Mouse (Mus musculus) adrenal gland, postnatal 36 days (tissue): ENCODE measurements at regions not wholly inside any gene's neighbourhood (a gene's known extent, or its start where the extent isn't known, plus 50 kb on each side); places are given as distances from the start of the nearest gene placed in this dataset.
A peak's percentile ranks its signal among the peaks of the same experiment; 100 is the strongest.

Experiments
- DNase-seq, 2 experiments: peaks; one replicate each; pipeline ENCODE4 v3.0.0; 2021; ENCODE audit warnings: mixed read lengths in 1 of 2

GRCm38 (mm10) chr1:193568586-193569174, 198.6 kb upstream of the Camk1g start:
- DNase-seq = no peak

- no peak for DNase-seq
These were observed 197.1 kb upstream of the Camk1g start for GRCm38 (mm10) chr1:193567217-193567616.

- peak in 1 of 2 experiments; percentile 9 for DNase-seq
These were observed 194.1 kb upstream of the Camk1g start for GRCm38 (mm10) chr1:193564225-193564624.

- no peak for DNase-seq
These were observed 192.1 kb upstream of the Camk1g start for GRCm38 (mm10) chr1:193562242-193562641.

GRCm38 (mm10) chr1:193558122-193558521, 188.0 kb upstream of the Camk1g start:
- DNase-seq = no peak

- DNase-seq = no peak
These were observed 184.6 kb upstream of the Camk1g start for GRCm38 (mm10) chr1:193554731-193555130.

GRCm38 (mm10) chr1:193552348-193552747, 182.2 kb upstream of the Camk1g start:
- no peak for DNase-seq

- no peak for DNase-seq
These were observed 181.2 kb upstream of the Camk1g start for GRCm38 (mm10) chr1:193551340-193551739.

GRCm38 (mm10) chr1:193550761-193551160, 180.7 kb upstream of the Camk1g start:
- no peak for DNase-seq

- DNase-seq = no peak
These were observed 177.3 kb upstream of the Camk1g start for GRCm38 (mm10) chr1:193547356-193547755.

- no peak for DNase-seq
These were observed 175.9 kb upstream of the Camk1g start for GRCm38 (mm10) chr1:193546044-193546432.

GRCm38 (mm10) chr1:193545406-193546043, 175.4 kb upstream of the Camk1g start:
- DNase-seq = no peak

GRCm38 (mm10) chr1:193544804-193545203, 174.7 kb upstream of the Camk1g start:
- DNase-seq = no peak

GRCm38 (mm10) chr1:193543834-193544233, 173.7 kb upstream of the Camk1g start:
- DNase-seq = no peak

GRCm38 (mm10) chr1:193543284-193543683, 173.2 kb upstream of the Camk1g start:
- peak; percentile 6 to 38 for DNase-seq

- DNase-seq = peak; percentile 25 to 46
These were observed 172.0 kb upstream of the Camk1g start for GRCm38 (mm10) chr1:193541934-193542580.

GRCm38 (mm10) chr1:193541281-193541680, 171.2 kb upstream of the Camk1g start:
- DNase-seq = no peak

- DNase-seq = no peak
These were observed 170.4 kb upstream of the Camk1g start for GRCm38 (mm10) chr1:193540486-193540885.

GRCm38 (mm10) chr1:193539261-193539660, 169.2 kb upstream of the Camk1g start:
- DNase-seq = no peak

- DNase-seq = no peak
These were observed 168.3 kb upstream of the Camk1g start for GRCm38 (mm10) chr1:193538425-193538824.

GRCm38 (mm10) chr1:193537616-193538015, 167.5 kb upstream of the Camk1g start:
- DNase-seq = no peak

- no peak for DNase-seq
These were observed 166.5 kb upstream of the Camk1g start for GRCm38 (mm10) chr1:193536552-193536951.

GRCm38 (mm10) chr1:193534449-193534848, 164.4 kb upstream of the Camk1g start:
- DNase-seq = no peak

- DNase-seq = no peak
These were observed 156.4 kb upstream of the Camk1g start for GRCm38 (mm10) chr1:193526501-193526900.
